10 mouse cellular contexts compared by ENCODE assay signal in genomic region chr2:25496462-25496861, GRCm38 (mm10). TPM values are rescaled to one million over a fixed set of nuclear protein-coding genes. Genes with fewer than 3 reads are reported as not detected.
DNase-seq lines count a peak whose midpoint lies in the region; ATAC-seq and TF ChIP-seq lines count a peak whose summit lies in the region.
"Had no signal": no experiment of that assay in that cellular context is flagged by ENCODE, and none has a peak within 500 bp of the region (broad histone marks: within the 10 kb centered on the region; RNA-seq: fewer than 3 reads in every experiment).

No protein-coding gene starts in this region.

- DNase-seq in kidney, adult 2 months: peak; percentile 62
- DNase-seq in 3T3-L1 (ENCODE audit: low read depth, low spot score) (peak; percentile 80), ES-CJ7 (ENCODE audit: low read depth, low spot score) (peak; percentile 67)
- no peak for DNase-seq in right cerebral cortex, postnatal 4 days
- no peak for DNase-seq in natural killer cell, adult 2 months (ENCODE audit: low spot score in 2 of 2)
- no peak for DNase-seq in ovary, postnatal 36 days (ENCODE audit: low spot score)

- no peak for ATAC-seq in kidney, embryonic 14.5 days (ENCODE audit: low FRiP score, low TSS enrichment)

- no peak overlapping the region for H3K4me3 ChIP-seq in kidney, adult 2 months (ENCODE audit: insufficient read depth, low read depth, low read length)
- no peak overlapping the region for H3K4me3 ChIP-seq in kidney, embryonic 14.5 days (ENCODE audit: low read length)
- no peak overlapping the region for H3K4me3 ChIP-seq in embryonic fibroblast, embryonic 13.5 days (ENCODE audit: insufficient read depth, low read length)

- H3K9ac ChIP-seq in kidney, embryonic 14.5 days (ENCODE audit: low read depth, low read length): no peak overlapping the region

- no peak overlapping the region for H3K27ac ChIP-seq in kidney, adult 2 months (ENCODE audit: insufficient read depth, low read depth, low read length)
- no peak overlapping the region for H3K27ac ChIP-seq in kidney, embryonic 14.5 days (ENCODE audit: low read depth, low read length)
- no peak overlapping the region for H3K27ac ChIP-seq in embryonic fibroblast, embryonic 13.5 days (ENCODE audit: insufficient read depth, low read length)

- 46% methylated on average over 4 of the region's 4 CpGs for WGBS in kidney, adult 2 months
- WGBS in kidney, embryonic 14.5 days: 45% methylated on average over 4 of the region's 4 CpGs

- no peaks in the 10 kb centered on the region for H3K36me3 ChIP-seq in kidney, adult 2 months (ENCODE audit: control insufficient read depth, insufficient read depth, low read length)
- no peaks in the 10 kb centered on the region for H3K36me3 ChIP-seq in kidney, embryonic 14.5 days (ENCODE audit: control insufficient read depth, insufficient read depth, low read length)

- no peak overlapping the region for H3K4me2 ChIP-seq in kidney, embryonic 14.5 days (replicated peaks; ENCODE audit: low read depth, low read length)

- no peaks in the 10 kb centered on the region for H3K9me3 ChIP-seq in kidney, embryonic 14.5 days (ENCODE audit: control insufficient read depth, low read length)

- H3K4me1 ChIP-seq in kidney, adult 2 months (ENCODE audit: control insufficient read depth, insufficient read depth, low read length): peaks cover 5% of the 10 kb centered on the region; the same call in 1 of the 2 replicates
- H3K4me1 ChIP-seq in kidney, embryonic 14.5 days (ENCODE audit: control insufficient read depth, insufficient read depth, low read length): peaks cover 18% of the 10 kb centered on the region
- H3K4me1 ChIP-seq in embryonic fibroblast, embryonic 13.5 days (ENCODE audit: control insufficient read depth, insufficient read depth, low read length): no peaks in the 10 kb centered on the region

- TF ChIP-seq POLR2A in kidney, adult 2 months (IDR thresholded peaks at IDR 0.05; ENCODE audit: low read depth, low read length): no peak
- TF ChIP-seq POLR2A in embryonic fibroblast, embryonic 13.5 days (IDR thresholded peaks at IDR 0.05; ENCODE audit: low read depth, low read length): no peak

- TF ChIP-seq CTCF in kidney, adult 2 months (conservative IDR thresholded peaks at IDR 0.05; ENCODE audit: insufficient read depth, insufficient read length, low read depth, low read length): peak; percentile 67
- peak; percentile 28; the same call in 1 of the 2 replicates for TF ChIP-seq CTCF in embryonic fibroblast, embryonic 13.5 days (IDR thresholded peaks at IDR 0.05; ENCODE audit: borderline replicate concordance, insufficient read depth, low read length)

- no peaks in the 10 kb centered on the region for H3K27me3 ChIP-seq in kidney, adult 2 months (replicated peaks; ENCODE audit: control insufficient read depth, insufficient read depth, low read length)
- H3K27me3 ChIP-seq in kidney, embryonic 14.5 days (ENCODE audit: control insufficient read depth, insufficient read depth, low read length): no peaks in the 10 kb centered on the region

RNA-seq across cellular contexts. Expression of gene Lcn12, which starts 2.8 kb away (rescaled TPM):
- polyA plus RNA-seq in kidney, adult 2 months (2012; rRNA removed): 0.18 TPM in 1 of 2 replicates, not detected in the other
- not detected in 2 replicates for polyA plus RNA-seq in kidney, embryonic 14.5 days (2014; fragmentation: Nextera tagmentation; extraction: Ambion mirVana)
- not detected in 2 replicates for polyA plus RNA-seq in embryonic fibroblast, embryonic 13.5 days (2011; ENCODE audit: insufficient read length, low read depth, missing spikeins)
- polyA plus RNA-seq: heart, embryonic 16.5 days; lung, embryonic 16.5 days had no signal

RNA-seq across cellular contexts. Expression of gene Fbxw5, which starts 4.1 kb away (rescaled TPM):
- 39.6 and 48.4 TPM in 2 replicates for polyA plus RNA-seq in kidney, adult 2 months (2012; rRNA removed)
- polyA plus RNA-seq in kidney, embryonic 14.5 days (2014; fragmentation: Nextera tagmentation; extraction: Ambion mirVana): 58.1 and 87.6 TPM in 2 replicates
- polyA plus RNA-seq in embryonic fibroblast, embryonic 13.5 days (2011; ENCODE audit: insufficient read length, low read depth, missing spikeins): 28.0 and 40.7 TPM in 2 replicates

RNA-seq across cellular contexts. Expression of gene C8g, which starts 5.1 kb away (rescaled TPM):
- 20.6 and 22.0 TPM in 2 replicates for polyA plus RNA-seq in kidney, adult 2 months (2012; rRNA removed)
- 7.9 and 9.8 TPM in 2 replicates for polyA plus RNA-seq in kidney, embryonic 14.5 days (2014; fragmentation: Nextera tagmentation; extraction: Ambion mirVana)
- 0.91 and 1.2 TPM in 2 replicates for polyA plus RNA-seq in embryonic fibroblast, embryonic 13.5 days (2011; ENCODE audit: insufficient read length, low read depth, missing spikeins)

RNA-seq across cellular contexts. Expression of gene Ptgds, which starts 26.6 kb away (rescaled TPM):
- 47.2 and 51.6 TPM in 2 replicates for polyA plus RNA-seq in kidney, adult 2 months (2012; rRNA removed)
- polyA plus RNA-seq in kidney, embryonic 14.5 days (2014; fragmentation: Nextera tagmentation; extraction: Ambion mirVana): 1.1 and 1.5 TPM in 2 replicates
- not detected in 2 replicates for polyA plus RNA-seq in embryonic fibroblast, embryonic 13.5 days (2011; ENCODE audit: insufficient read length, low read depth, missing spikeins)

RNA-seq across cellular contexts. Expression of gene Paxx, which starts 35.6 kb away (rescaled TPM):
- 49.0 and 53.2 TPM in 2 replicates for polyA plus RNA-seq in kidney, adult 2 months (2012; rRNA removed)
- 23.5 and 23.9 TPM in 2 replicates for polyA plus RNA-seq in kidney, embryonic 14.5 days (2014; fragmentation: Nextera tagmentation; extraction: Ambion mirVana)
- polyA plus RNA-seq in embryonic fibroblast, embryonic 13.5 days (2011; ENCODE audit: insufficient read length, low read depth, missing spikeins): 12.9 and 13.6 TPM in 2 replicates

Comparison
In these comparisons a context has a peak if more than half of its experiments do, and no peak if none do; other contexts are left out.
1. DNase-seq: peak in kidney, adult 2 months (single experiment), 3T3-L1 (single experiment) and ES-CJ7 (single experiment); none in right cerebral cortex, postnatal 4 days (single experiment), natural killer cell, adult 2 months (0 of 2) and ovary, postnatal 36 days (single experiment).